Mouse (Mus musculus) layer of hippocampus, postnatal 36 days (tissue): Measurements from ENCODE around the gene Osgep. TPM values are rescaled to one million over a fixed set of nuclear protein-coding genes. Genes with fewer than 3 reads are reported as not detected.
"Not testable (repeated sequence)": the region's sequence is repeated elsewhere in the genome, so short reads cannot be mapped to it uniquely, and the experiment has no call there.

Experiments used
- DNase-seq, 2 experiments: peaks; one replicate each; pipeline ENCODE4 v3.0.0; 2022
- total RNA-seq, 2 experiments: library from RNA; stranded (reverse); gene quantifications; 2 replicates each; pipeline ENCODE4 v1.2.3; 2021

The Osgep gene
- total RNA-seq, 2 experiments from 2014 or later, result 37.3 to 44.1 TPM

- DNase-seq, result no peak
These were observed 6.9 kb upstream of the Osgep start for GRCm38 (mm10) chr14:50931493-50932020.

GRCm38 (mm10) chr14:50930754-50931492 is 6.2 kb upstream of the Osgep start, which contains the start of the genes Pip4p1 and Pnp:
Pip4p1 (minus strand) TSS chr14:50930856.
Pnp (plus strand) TSS chr14:50931082.
- peak; percentile 99 for DNase-seq

- no peak for DNase-seq
These were observed 5.7 kb upstream of the Osgep start for GRCm38 (mm10) chr14:50930377-50930753.

GRCm38 (mm10) chr14:50929951-50930350 is 5.3 kb upstream of the Osgep start:
- DNase-seq, result peak in 1 of 2 experiments; percentile 23

- no peak for DNase-seq
These were observed 2.7 kb upstream of the Osgep start for GRCm38 (mm10) chr14:50927366-50927765.

- no peak for DNase-seq
These were observed 623 bp upstream of the Osgep start for GRCm38 (mm10) chr14:50925111-50925920.

GRCm38 (mm10) chr14:50923437-50923836 is 1.3 kb downstream of the Osgep start:
- not testable (repeated sequence) for DNase-seq

- no peak for DNase-seq
These were observed 13.3 kb downstream of the Osgep start for GRCm38 (mm10) chr14:50911356-50911755.

GRCm38 (mm10) chr14:50908126-50908525 is 16.6 kb downstream of the Osgep start:
- no peak for DNase-seq

- not testable (repeated sequence) for DNase-seq
These were observed 19.4 kb downstream of the Osgep start for GRCm38 (mm10) chr14:50905327-50905726.

GRCm38 (mm10) chr14:50904828-50905129 is 19.9 kb downstream of the Osgep start:
- DNase-seq, result no peak

- DNase-seq, result no peak
These were observed 20.5 kb downstream of the Osgep start for GRCm38 (mm10) chr14:50903973-50904827.

GRCm38 (mm10) chr14:50897992-50898391 is 26.7 kb downstream of the Osgep start:
- DNase-seq, result not testable (repeated sequence)

GRCm38 (mm10) chr14:50897374-50897765 is 27.3 kb downstream of the Osgep start, which contains the start of gene Klhl33:
Klhl33 (minus strand) TSS chr14:50897507.
- no peak for DNase-seq

GRCm38 (mm10) chr14:50896747-50897373 is 27.8 kb downstream of the Osgep start:
- peak; percentile 30 to 34 for DNase-seq

- DNase-seq, result peak; percentile 40 to 44
These were observed 28.5 kb downstream of the Osgep start for GRCm38 (mm10) chr14:50895985-50896746.

- DNase-seq, result no peak
These were observed 29.3 kb downstream of the Osgep start for GRCm38 (mm10) chr14:50895407-50895806.

GRCm38 (mm10) chr14:50892541-50893459 is 31.9 kb downstream of the Osgep start:
- no peak for DNase-seq

- no peak for DNase-seq
These were observed 32.6 kb downstream of the Osgep start for GRCm38 (mm10) chr14:50892091-50892490.

GRCm38 (mm10) chr14:50891621-50892020 is 33.1 kb downstream of the Osgep start:
- no peak for DNase-seq
